Mouse (Mus musculus): Measurements from ENCODE around the gene Rasal1. TPM values are rescaled to one million over a fixed set of nuclear protein-coding genes. Genes with fewer than 3 reads are reported as not detected.

Gene Rasal1
- total RNA-seq, 2 experiments from 2014 or later: 92.7 to 97.3 TPM

GRCm38 (mm10) chr5:120718600-120719378, 70.2 kb downstream of the Rasal1 start:
- no peak for DNase-seq (ENCODE audit: low spot score in 2 of 2)

- DNase-seq (ENCODE audit: low spot score in 2 of 2): no peak
These were observed 72.4 kb downstream of the Rasal1 start for GRCm38 (mm10) chr5:120721005-120721404.

- no peak for DNase-seq (ENCODE audit: low spot score in 2 of 2)
These were observed 77.3 kb downstream of the Rasal1 start for GRCm38 (mm10) chr5:120725811-120726455.

Other genes with a start within 250 kb of the Rasal1 start
- gene Lhx5, start 217.1 kb upstream of the Rasal1 start, total RNA-seq (2021): not detected
- 1 to 10 TPM; 7.5 to 8.0 TPM for gene Sdsl, start 176.0 kb upstream of the Rasal1 start, total RNA-seq (2021)
- under 1 TPM; 0.33 to 0.69 TPM for gene Sds, start 172.3 kb upstream of the Rasal1 start, total RNA-seq (2021)
- 10 to 100 TPM; 55.8 to 56.5 TPM for gene Plbd2, start 145.2 kb upstream of the Rasal1 start, total RNA-seq (2021)
- 10 to 100 TPM in 1 of 2 experiments, 1 to 10 TPM in 1; 7.8 to 11.8 TPM for gene Slc8b1, start 137.6 kb upstream of the Rasal1 start, total RNA-seq (2021)
- gene Tpcn1, start 60.1 kb upstream of the Rasal1 start, total RNA-seq (2021): 10 to 100 TPM; 33.9 to 37.0 TPM
- 1 to 10 TPM in 1 of 2 experiments, under 1 TPM in 1; 0.99 to 1.0 TPM for gene Iqcd, start 59.8 kb upstream of the Rasal1 start, total RNA-seq (2021)
- gene Rita1, start 36.2 kb upstream of the Rasal1 start, total RNA-seq (2021): 10 to 100 TPM; 27.5 to 29.5 TPM
- gene Ddx54, start 36.1 kb upstream of the Rasal1 start, total RNA-seq (2021): 10 to 100 TPM; 39.3 to 40.5 TPM
- gene Cfap73, start 14.6 kb upstream of the Rasal1 start, total RNA-seq (2021): under 1 TPM; 0.61 to 0.82 TPM
- gene Dtx1, start 63.1 kb downstream of the Rasal1 start, total RNA-seq (2021): 10 to 100 TPM; 70.7 to 75.2 TPM
- under 1 TPM in 1 of 2 experiments, not detected in 1; 0.30 TPM for gene Oas2, start 101.0 kb downstream of the Rasal1 start, total RNA-seq (2021)
- gene Oas3, start 128.8 kb downstream of the Rasal1 start, total RNA-seq (2021): not detected
- not detected for gene Oas1e, start 146.7 kb downstream of the Rasal1 start, total RNA-seq (2021)
- gene Oas1c, start 163.7 kb downstream of the Rasal1 start, total RNA-seq (2021): under 1 TPM; 0.35 to 0.46 TPM
- not detected for gene Oas1f, start 198.6 kb downstream of the Rasal1 start, total RNA-seq (2021)
- gene Oas1h, start 212.6 kb downstream of the Rasal1 start, total RNA-seq (2021): not detected
- not detected for gene Oas1g, start 238.8 kb downstream of the Rasal1 start, total RNA-seq (2021)